Mouse (Mus musculus): ENCODE results near the gene Hspb2.

The Hspb2 gene

GRCm38 (mm10) chr9:50752054-50752602, at the start of gene Hspb2:
Hspb2 (minus strand) TSS chr9:50752354.
- no peak for DNase-seq (ENCODE audit: low spot score in 2 of 2)

- no peak for DNase-seq (ENCODE audit: low spot score in 2 of 2)
Measured at GRCm38 (mm10) chr9:50800985-50801384, 48.8 kb upstream of the Hspb2 start.

GRCm38 (mm10) chr9:50798368-50798767, 46.2 kb upstream of the Hspb2 start:
- DNase-seq (ENCODE audit: low spot score in 2 of 2) = no peak

GRCm38 (mm10) chr9:50797641-50798040, 45.5 kb upstream of the Hspb2 start:
- no peak for DNase-seq (ENCODE audit: low spot score in 2 of 2)

GRCm38 (mm10) chr9:50796776-50797175, 44.6 kb upstream of the Hspb2 start:
- DNase-seq (ENCODE audit: low spot score in 2 of 2) = no peak

- no peak for DNase-seq (ENCODE audit: low spot score in 2 of 2)
Measured at GRCm38 (mm10) chr9:50795266-50795665, 43.1 kb upstream of the Hspb2 start.

- DNase-seq (ENCODE audit: low spot score in 2 of 2) = peak in 1 of 2 experiments; percentile 34
Measured at GRCm38 (mm10) chr9:50782155-50782554, 30.0 kb upstream of the Hspb2 start.

- no peak for DNase-seq (ENCODE audit: low spot score in 2 of 2)
Measured at GRCm38 (mm10) chr9:50776162-50776760, 24.1 kb upstream of the Hspb2 start.

- DNase-seq (ENCODE audit: low spot score in 2 of 2) = no peak
Measured at GRCm38 (mm10) chr9:50775662-50776126, 23.5 kb upstream of the Hspb2 start.

- peak; percentile 88 to 94 for DNase-seq (ENCODE audit: low spot score in 2 of 2)
Measured at GRCm38 (mm10) chr9:50774991-50775612, 22.9 kb upstream of the Hspb2 start, which contains the start of the genes Alg9 and 1110032A03Rik. Alg9 (plus strand) TSS chr9:50775019. 1110032A03Rik (minus strand) TSS chr9:50775520.

- no peak for DNase-seq (ENCODE audit: low spot score in 2 of 2)
Measured at GRCm38 (mm10) chr9:50774026-50774462, 21.9 kb upstream of the Hspb2 start.

GRCm38 (mm10) chr9:50770011-50770410, 17.9 kb upstream of the Hspb2 start:
- no peak for DNase-seq (ENCODE audit: low spot score in 2 of 2)

- peak; percentile 96 to 97 for DNase-seq (ENCODE audit: low spot score in 2 of 2)
Measured at GRCm38 (mm10) chr9:50768107-50769002, 16.2 kb upstream of the Hspb2 start, which contains the start of gene Fdxacb1. Fdxacb1 (plus strand) TSS chr9:50768236.

GRCm38 (mm10) chr9:50767531-50768106, 15.5 kb upstream of the Hspb2 start:
- no peak for DNase-seq (ENCODE audit: low spot score in 2 of 2)

- no peak for DNase-seq (ENCODE audit: low spot score in 2 of 2)
Measured at GRCm38 (mm10) chr9:50763331-50763730, 11.2 kb upstream of the Hspb2 start.

- no peak for DNase-seq (ENCODE audit: low spot score in 2 of 2)
Measured at GRCm38 (mm10) chr9:50761520-50762243, 9.5 kb upstream of the Hspb2 start.

- DNase-seq (ENCODE audit: low spot score in 2 of 2) = no peak
Measured at GRCm38 (mm10) chr9:50756711-50757110, 4.6 kb upstream of the Hspb2 start.

GRCm38 (mm10) chr9:50753947-50754346, 1.8 kb upstream of the Hspb2 start:
- DNase-seq (ENCODE audit: low spot score in 2 of 2) = no peak

- DNase-seq (ENCODE audit: low spot score in 2 of 2) = peak in 1 of 2 experiments; percentile 46
Measured at GRCm38 (mm10) chr9:50752784-50753615, 846 bp upstream of the Hspb2 start.

GRCm38 (mm10) chr9:50751323-50751722, 831 bp downstream of the Hspb2 start, which contains the start of gene Cryab:
Cryab (plus strand) TSS chr9:50751325.
- no peak for DNase-seq (ENCODE audit: low spot score in 2 of 2)
